In the genomic region with DNA sequence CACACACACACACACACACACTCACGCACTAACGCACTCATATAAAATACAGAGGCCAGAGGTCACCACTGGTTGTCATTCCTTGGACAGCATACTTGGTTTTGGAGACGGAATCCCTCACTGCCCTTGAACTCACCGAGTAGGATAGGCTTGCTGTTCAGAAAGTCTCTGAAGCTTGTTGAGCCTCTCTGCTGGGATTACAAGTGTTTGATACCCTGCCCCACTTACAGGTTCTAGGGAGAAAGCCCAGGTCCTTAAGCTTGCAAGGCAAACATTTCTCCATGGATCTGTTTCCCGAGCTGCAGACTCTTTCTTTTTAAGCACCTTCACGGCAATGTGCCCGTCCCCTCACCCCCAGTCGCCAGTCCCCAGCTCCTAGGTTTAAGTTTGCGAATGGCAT, we compare ENCODE assay signal across 21 mouse cellular contexts.
"Had no signal": no experiment of that assay in that cellular context is flagged by ENCODE, and none has a peak within 500 bp of the region (broad histone marks: within the 10 kb centered on the region; RNA-seq: fewer than 3 reads in every experiment).

No protein-coding gene starts in this region.

- H3K4me2 ChIP-seq: heart, embryonic 13.5 days; heart, embryonic 15.5 days; hindbrain, embryonic 13.5 days; hindbrain, embryonic 15.5 days; kidney, embryonic 15.5 days; limb, embryonic 13.5 days; limb, embryonic 15.5 days had no signal

- H3K9ac ChIP-seq: forebrain, postnatal 0 days; heart, embryonic 13.5 days; heart, embryonic 15.5 days; hindbrain, embryonic 13.5 days; hindbrain, embryonic 15.5 days; kidney, embryonic 15.5 days; limb, embryonic 13.5 days; limb, embryonic 15.5 days had no signal

- H3K4me1 ChIP-seq: hindbrain, embryonic 15.5 days; limb, embryonic 13.5 days had no signal

- H3K9me3 ChIP-seq: heart, embryonic 13.5 days; heart, embryonic 15.5 days; hindbrain, embryonic 13.5 days; hindbrain, embryonic 15.5 days; kidney, embryonic 15.5 days; limb, embryonic 13.5 days; limb, embryonic 15.5 days had no signal

- H3K36me3 ChIP-seq: heart, embryonic 13.5 days; heart, embryonic 15.5 days; hindbrain, embryonic 13.5 days; hindbrain, embryonic 15.5 days; kidney, embryonic 15.5 days; limb, embryonic 13.5 days; limb, embryonic 15.5 days had no signal

- H3K4me3 ChIP-seq: heart, adult 2 months; heart, embryonic 13.5 days; heart, embryonic 15.5 days; hindbrain, embryonic 13.5 days; hindbrain, embryonic 15.5 days; kidney, embryonic 15.5 days; limb, embryonic 13.5 days; limb, embryonic 15.5 days had no signal

- H3K27me3 ChIP-seq: heart, embryonic 13.5 days; heart, embryonic 15.5 days; hindbrain, embryonic 13.5 days; hindbrain, embryonic 15.5 days; kidney, embryonic 15.5 days; limb, embryonic 13.5 days; limb, embryonic 15.5 days had no signal

- ATAC-seq: forebrain, postnatal 0 days; hindbrain, postnatal 0 days; intestine, embryonic 16.5 days had no signal

- H3K27ac ChIP-seq: heart, adult 2 months; heart, embryonic 13.5 days; heart, embryonic 15.5 days; hindbrain, embryonic 13.5 days; hindbrain, embryonic 15.5 days; hindbrain, postnatal 0 days; kidney, embryonic 15.5 days; kidney, postnatal 0 days; limb, embryonic 13.5 days; limb, embryonic 15.5 days had no signal

- DNase-seq: forebrain, postnatal 0 days; gastrocnemius, postnatal 14 days; gastrocnemius, postnatal 36 days; heart, postnatal 14 days; heart, postnatal 36 days; kidney, postnatal 14 days; kidney, postnatal 36 days; layer of hippocampus, adult 9-11 months; layer of hippocampus, postnatal 36 days; left cerebral cortex, postnatal 4 days had no signal
